Mouse (Mus musculus) intestine, postnatal 0 days (tissue): Measurements from ENCODE around the gene Rab11fip5. TPM values are rescaled to one million over a fixed set of nuclear protein-coding genes. Genes with fewer than 3 reads are reported as not detected.

Experiments used
- ATAC-seq: fragments of 200-750 bp; cut with Nextera tagmentation; 2 replicates; pipeline ENCODE4 v1.8.0; 2017; ENCODE audit warnings: mild to moderate bottlenecking, moderate TSS enrichment, moderate library complexity
- H3K27ac ChIP-seq: fragments of 300-500 bp; sonication (generic); 2 replicates; pipeline ENCODE4 v1.5.1; 2014; ENCODE audit warnings: mild to moderate bottlenecking, low read depth, low read length, moderate library complexity
- H3K27me3 ChIP-seq: fragments of 300-500 bp; sonication (generic); replicated peaks from 2 replicates; pipeline ENCODE4 v1.6.1; 2014; ENCODE audit warnings: low read length, mixed read lengths; ENCODE audit not compliant: control insufficient read depth, insufficient read depth
- H3K36me3 ChIP-seq: fragments of 300-500 bp; sonication (generic); 2 replicates; pipeline ENCODE4 v1.6.1; 2014; ENCODE audit warnings: mild to moderate bottlenecking, moderate library complexity; ENCODE audit not compliant: control insufficient read depth, insufficient read depth
- H3K4me1 ChIP-seq: fragments of 300-500 bp; sonication (generic); replicated peaks from 2 replicates; pipeline ENCODE4 v1.6.1; 2014; ENCODE audit warnings: antibody characterized with exemption, low read length, mixed read lengths; ENCODE audit not compliant: control insufficient read depth, insufficient read depth
- H3K4me2 ChIP-seq: fragments of 300-500 bp; sonication (generic); replicated peaks from 2 replicates; pipeline ENCODE4 v1.6.1; 2014; ENCODE audit warnings: low read depth, mild to moderate bottlenecking, moderate library complexity
- H3K4me3 ChIP-seq: fragments of 300-500 bp; sonication (generic); 2 replicates; pipeline ENCODE4 v1.5.1; 2014; ENCODE audit warnings: low read depth, low read length
- H3K9ac ChIP-seq: fragments of 300-500 bp; sonication (generic); 2 replicates; pipeline ENCODE4 v1.6.1; 2014; ENCODE audit warnings: mild to moderate bottlenecking, low read depth, low read length
- H3K9me3 ChIP-seq: fragments of 300-500 bp; sonication (generic); 2 replicates; pipeline ENCODE4 v1.6.1; 2016; ENCODE audit warnings: mixed run types; ENCODE audit not compliant: control insufficient read depth
- CTCF ChIP-seq: sonication (generic); IDR thresholded peaks from 2 replicates; pipeline ENCODE4 v1.5.1; 2016; ENCODE audit warnings: low read depth, mild to moderate bottlenecking, control low read depth, antibody characterized with exemption, moderate library complexity
- WGBS: fragments of 180-500 bp; shearing (Covaris S2); extraction: QIAGEN DNeasy Blood & Tissue Kit; methylation state at CpG from one replicate; pipeline ENCODE4 v1.1.7; 2014; 5-methylcytosine and 5-hydroxymethylcytosine counted together
- polyA plus RNA-seq: library from polyadenylated mRNA; unstranded; fragments of >200 nt; fragmentation: Nextera tagmentation; extraction: Ambion mirVana; gene quantifications from 2 replicates; pipeline ENCODE4 v1.2.1, GENCODE M21; 2015

Gene Rab11fip5
- polyA plus RNA-seq, 1 experiment from 2014 or later: 30.5 TPM

GRCm38 (mm10) chr6:85403039-85403438, 28.6 kb upstream of the Rab11fip5 start:
- H3K9me3 ChIP-seq: no peaks in the 10 kb centered on the region
- no peak for TF ChIP-seq CTCF
- H3K27me3 ChIP-seq: peaks cover 7% of the 10 kb centered on the region
- no peaks in the 10 kb centered on the region for H3K4me1 ChIP-seq
- no peak overlapping the region for H3K27ac ChIP-seq
- H3K36me3 ChIP-seq: no peaks in the 10 kb centered on the region
- H3K9ac ChIP-seq: no peak overlapping the region
- no peak overlapping the region for H3K4me3 ChIP-seq
- H3K4me2 ChIP-seq: no peak overlapping the region
- no peak for ATAC-seq
- WGBS: 80% methylated on average over 10 of the region's 10 CpGs

GRCm38 (mm10) chr6:85402613-85403012, 28.2 kb upstream of the Rab11fip5 start:
- H3K4me1 ChIP-seq: no peaks in the 10 kb centered on the region
- ATAC-seq: no peak
- H3K4me3 ChIP-seq: no peak overlapping the region
- no peak overlapping the region for H3K4me2 ChIP-seq
- 47% methylated on average over 2 of the region's 2 CpGs for WGBS
- H3K9ac ChIP-seq: no peak overlapping the region
- no peak for TF ChIP-seq CTCF
- no peak overlapping the region for H3K27ac ChIP-seq
- H3K27me3 ChIP-seq: peaks cover 4% of the 10 kb centered on the region; the same call in 1 of the 2 replicates
- H3K9me3 ChIP-seq: no peaks in the 10 kb centered on the region
- H3K36me3 ChIP-seq: no peaks in the 10 kb centered on the region

GRCm38 (mm10) chr6:85399715-85400114, 25.3 kb upstream of the Rab11fip5 start:
- Histone ChIP-seq H3K4me2 (no peak overlapping the region), H3K9ac (no peak overlapping the region), H3K4me3 (no peak overlapping the region), H3K9me3 (no peaks in the 10 kb centered on the region), H3K27ac (no peak overlapping the region), H3K27me3 (no peaks in the 10 kb centered on the region), H3K36me3 (no peaks in the 10 kb centered on the region), H3K4me1 (no peaks in the 10 kb centered on the region)
- TF ChIP-seq CTCF: no peak
- WGBS: 32% methylated on average over 5 of the region's 5 CpGs
- ATAC-seq: peak; percentile 28; the same call in 1 of the 2 replicates

- no peaks in the 10 kb centered on the region for H3K36me3 ChIP-seq
- H3K9ac ChIP-seq: no peak overlapping the region
- TF ChIP-seq CTCF: peak; percentile 75
- no peaks in the 10 kb centered on the region for H3K9me3 ChIP-seq
- ATAC-seq: no peak
- WGBS: 29% methylated on average over 1 of the region's 1 CpGs
- H3K4me2 ChIP-seq: no peak overlapping the region
- H3K4me3 ChIP-seq: no peak overlapping the region
- no peak overlapping the region for H3K27ac ChIP-seq
- H3K4me1 ChIP-seq: no peaks in the 10 kb centered on the region
- H3K27me3 ChIP-seq: no peaks in the 10 kb centered on the region
Observed at GRCm38 (mm10) chr6:85397165-85397564, 22.7 kb upstream of the Rab11fip5 start.

GRCm38 (mm10) chr6:85395360-85395759, 20.9 kb upstream of the Rab11fip5 start:
- Histone ChIP-seq H3K4me2 (no peak overlapping the region), H3K36me3 (no peaks in the 10 kb centered on the region), H3K27ac (no peak overlapping the region), H3K27me3 (no peaks in the 10 kb centered on the region), H3K4me1 (no peaks in the 10 kb centered on the region), H3K9me3 (no peaks in the 10 kb centered on the region), H3K9ac (no peak overlapping the region), H3K4me3 (no peak overlapping the region)
- 83% methylated on average over 2 of the region's 2 CpGs for WGBS
- 0 out of 2 replicates have a peak, but pooled peaks have one; percentile 12 for TF ChIP-seq CTCF
- no peak for ATAC-seq

- Histone ChIP-seq H3K9ac (no peak overlapping the region), H3K4me3 (no peak overlapping the region), H3K4me1 (no peaks in the 10 kb centered on the region), H3K36me3 (no peaks in the 10 kb centered on the region), H3K27me3 (no peaks in the 10 kb centered on the region), H3K9me3 (no peaks in the 10 kb centered on the region), H3K27ac (no peak overlapping the region), H3K4me2 (no peak overlapping the region)
- 13% methylated on average over 6 of the region's 7 CpGs for WGBS
- 0 out of 2 replicates have a peak, but pooled peaks have one; percentile 47 for ATAC-seq
- peak; percentile 88 for TF ChIP-seq CTCF
Observed at GRCm38 (mm10) chr6:85391803-85392202, 17.4 kb upstream of the Rab11fip5 start.

- no peak overlapping the region for H3K4me3 ChIP-seq
- no peak for ATAC-seq
- H3K27ac ChIP-seq: no peak overlapping the region
- no peaks in the 10 kb centered on the region for H3K36me3 ChIP-seq
- no peaks in the 10 kb centered on the region for H3K4me1 ChIP-seq
- H3K27me3 ChIP-seq: no peaks in the 10 kb centered on the region
- H3K9ac ChIP-seq: no peak overlapping the region
- no peaks in the 10 kb centered on the region for H3K9me3 ChIP-seq
- 65% methylated on average over 5 of the region's 5 CpGs for WGBS
- H3K4me2 ChIP-seq: no peak overlapping the region
- TF ChIP-seq CTCF: no peak
Observed at GRCm38 (mm10) chr6:85388608-85389007, 14.2 kb upstream of the Rab11fip5 start.
